Mouse (Mus musculus) thymus, postnatal 0 days (tissue): ENCODE results near the gene Olfr432. TPM values are rescaled to one million over a fixed set of nuclear protein-coding genes. Genes with fewer than 3 reads are reported as not detected.
A peak's percentile ranks its signal among the peaks of the same experiment; 100 is the strongest.
"Not testable (repeated sequence)": the region's sequence is repeated elsewhere in the genome, so short reads cannot be mapped to it uniquely, and the experiment has no call there.

Source experiments
- DNase-seq: peaks from one replicate; pipeline ENCODE4 v3.0.0-alpha.2; 2015; ENCODE audit warnings: low spot score
- polyA plus RNA-seq: library from polyadenylated mRNA; unstranded; fragments of >200 nt; fragmentation: Nextera tagmentation; extraction: Ambion mirVana; gene quantifications from 2 replicates; pipeline ENCODE4 v1.2.1, GENCODE M21; 2015

Gene Olfr432
- polyA plus RNA-seq: not detected in 2 replicates

- no peak for DNase-seq
Observed at GRCm38 (mm10) chr1:174048893-174049292, at the start of gene Olfr432. TSS of gene Olfr432 (plus strand) at chr1:174049205.

GRCm38 (mm10) chr1:174004352-174005109 is 44.5 kb upstream of the Olfr432 start:
- DNase-seq: not testable (repeated sequence)

GRCm38 (mm10) chr1:174007050-174007449 is 42.0 kb upstream of the Olfr432 start:
- DNase-seq: not testable (repeated sequence)

GRCm38 (mm10) chr1:174031698-174032097 is 17.3 kb upstream of the Olfr432 start, which contains the start of gene Ifi205:
TSS of gene Ifi205 (minus strand) at chr1:174031810.
- no peak for DNase-seq

GRCm38 (mm10) chr1:174035841-174036240 is 13.2 kb upstream of the Olfr432 start:
- DNase-seq: no peak

GRCm38 (mm10) chr1:174038480-174038879 is 10.5 kb upstream of the Olfr432 start:
- DNase-seq: no peak

GRCm38 (mm10) chr1:174040523-174041177 is 8.4 kb upstream of the Olfr432 start, which contains the start of gene Olfr433:
TSS of gene Olfr433 (plus strand) at chr1:174040705.
- DNase-seq: peak; percentile 55

GRCm38 (mm10) chr1:174042091-174042884 is 6.7 kb upstream of the Olfr432 start:
- DNase-seq: not testable (repeated sequence)

- DNase-seq: no peak
Observed at GRCm38 (mm10) chr1:174044431-174044830, 4.6 kb upstream of the Olfr432 start.

- DNase-seq: not testable (repeated sequence)
Observed at GRCm38 (mm10) chr1:174048227-174048626, 778 bp upstream of the Olfr432 start.

- not testable (repeated sequence) for DNase-seq
Observed at GRCm38 (mm10) chr1:174049357-174049756, 352 bp downstream of the Olfr432 start.

- no peak for DNase-seq
Observed at GRCm38 (mm10) chr1:174050532-174050931, 1.5 kb downstream of the Olfr432 start.

GRCm38 (mm10) chr1:174051515-174051914 is 2.5 kb downstream of the Olfr432 start:
- DNase-seq: no peak

GRCm38 (mm10) chr1:174051931-174052536 is 3.0 kb downstream of the Olfr432 start:
- no peak for DNase-seq

- no peak for DNase-seq
Observed at GRCm38 (mm10) chr1:174052981-174053380, 4.0 kb downstream of the Olfr432 start.

GRCm38 (mm10) chr1:174055248-174055647 is 6.2 kb downstream of the Olfr432 start:
- no peak for DNase-seq

- DNase-seq: no peak
Observed at GRCm38 (mm10) chr1:174066305-174066704, 17.3 kb downstream of the Olfr432 start, which contains the start of gene Olfr430. TSS of gene Olfr430 (plus strand) at chr1:174066605.

GRCm38 (mm10) chr1:174084031-174084430 is 35.0 kb downstream of the Olfr432 start, which contains the start of gene Olfr429:
TSS of gene Olfr429 (plus strand) at chr1:174084331.
- DNase-seq: no peak

- no peak for DNase-seq
Observed at GRCm38 (mm10) chr1:174096591-174096990, 47.6 kb downstream of the Olfr432 start, which contains the start of gene Olfr427. TSS of gene Olfr427 (plus strand) at chr1:174096891.

- DNase-seq: no peak
Observed at GRCm38 (mm10) chr1:174103735-174104134, 54.7 kb downstream of the Olfr432 start.
